Mouse (Mus musculus): ENCODE data around the gene Gm37240.

- TF ChIP-seq CTCF (IDR thresholded peaks at IDR 0.05; ENCODE audit: low read depth, low read length) (no peak), POLR2A (IDR thresholded peaks at IDR 0.05; ENCODE audit: borderline replicate concordance, low read depth, low read length) (no peak)
Observed at GRCm38 (mm10) chr3:84675710-84676109, 1211.6 kb downstream of the Gm37240 start.

Data from bone marrow macrophage, adult 2 months (primary cell).